Mouse (Mus musculus) 3T3-L1 (cell line): Measurements from ENCODE around the gene Trafd1.
"Not testable (repeated sequence)": the region's sequence is repeated elsewhere in the genome, so short reads cannot be mapped to it uniquely, and the experiment has no call there.

Experiments
- DNase-seq: peaks from one replicate; pipeline ENCODE4 v3.0.0-alpha.2; 2015; ENCODE audit warnings: low read depth, low spot score

Trafd1 gene

GRCm38 (mm10) chr5:121331731-121332130 lies 53.7 kb downstream of the Trafd1 start:
- DNase-seq = no peak

DNA sequence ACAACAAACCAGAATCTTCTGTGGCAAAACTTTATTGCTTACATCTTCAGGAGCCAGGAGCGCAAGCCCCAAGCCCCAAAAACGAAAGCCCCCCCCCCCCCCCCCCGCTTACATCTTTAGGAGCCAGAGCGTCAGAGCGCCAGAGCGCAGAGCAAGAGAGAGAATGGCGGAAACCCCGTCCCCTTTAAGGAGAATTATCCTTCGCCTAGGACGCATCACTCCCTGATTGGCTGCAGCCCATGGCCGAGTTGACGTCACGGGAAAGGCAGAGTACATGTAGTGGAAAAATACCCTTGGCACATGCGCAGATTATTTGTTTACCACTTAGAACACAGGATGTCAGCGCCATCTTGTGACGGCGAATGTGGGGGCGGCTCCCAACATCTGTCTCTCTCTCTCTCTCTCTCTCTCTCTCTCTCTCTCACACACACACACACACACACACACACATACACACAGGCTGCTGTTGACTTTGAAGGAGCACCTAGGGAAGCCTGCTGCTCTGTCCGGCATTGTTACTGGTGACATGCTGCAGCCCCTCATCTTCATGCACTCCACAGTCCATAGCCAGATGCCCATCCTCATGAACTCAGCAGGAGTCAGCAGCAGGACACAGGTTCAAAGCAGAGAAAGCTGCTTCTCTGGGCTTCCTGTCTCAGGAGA lies 55.1 kb downstream of the Trafd1 start:
- not testable (repeated sequence) for DNase-seq

DNA sequence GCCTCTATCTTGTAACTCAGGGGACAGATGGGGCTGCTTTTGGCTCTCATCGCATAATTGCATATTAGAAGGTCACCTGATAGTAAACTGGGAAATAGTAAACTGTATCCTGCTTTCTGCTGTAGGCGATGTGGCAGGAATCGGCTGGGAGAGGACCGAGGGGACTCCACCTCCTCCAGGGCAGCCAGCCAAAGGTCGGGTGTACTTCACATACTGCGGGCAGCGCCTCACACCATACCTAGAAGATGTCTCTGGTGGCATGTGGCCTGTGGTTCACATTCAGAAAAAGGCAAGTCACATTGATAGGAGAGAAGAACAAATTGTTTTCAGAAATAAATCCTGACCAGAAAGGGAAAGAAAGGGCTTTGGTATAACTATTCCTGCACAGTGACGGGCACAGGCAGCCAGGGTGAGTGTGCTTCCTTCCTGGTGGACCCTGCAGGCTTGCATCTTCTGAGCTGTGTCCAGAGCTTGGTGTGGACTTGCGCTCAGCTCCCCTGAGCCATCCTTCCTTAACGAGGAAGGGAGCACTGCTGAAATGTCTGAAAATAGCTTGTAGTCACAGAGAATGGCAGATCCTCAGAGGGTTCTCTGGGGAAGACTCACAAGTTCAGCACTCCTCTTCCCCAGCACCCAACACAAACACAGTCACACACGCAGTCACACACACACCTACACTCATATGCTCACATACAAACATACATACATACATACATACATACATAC lies 55.9 kb downstream of the Trafd1 start:
- no peak for DNase-seq

DNA sequence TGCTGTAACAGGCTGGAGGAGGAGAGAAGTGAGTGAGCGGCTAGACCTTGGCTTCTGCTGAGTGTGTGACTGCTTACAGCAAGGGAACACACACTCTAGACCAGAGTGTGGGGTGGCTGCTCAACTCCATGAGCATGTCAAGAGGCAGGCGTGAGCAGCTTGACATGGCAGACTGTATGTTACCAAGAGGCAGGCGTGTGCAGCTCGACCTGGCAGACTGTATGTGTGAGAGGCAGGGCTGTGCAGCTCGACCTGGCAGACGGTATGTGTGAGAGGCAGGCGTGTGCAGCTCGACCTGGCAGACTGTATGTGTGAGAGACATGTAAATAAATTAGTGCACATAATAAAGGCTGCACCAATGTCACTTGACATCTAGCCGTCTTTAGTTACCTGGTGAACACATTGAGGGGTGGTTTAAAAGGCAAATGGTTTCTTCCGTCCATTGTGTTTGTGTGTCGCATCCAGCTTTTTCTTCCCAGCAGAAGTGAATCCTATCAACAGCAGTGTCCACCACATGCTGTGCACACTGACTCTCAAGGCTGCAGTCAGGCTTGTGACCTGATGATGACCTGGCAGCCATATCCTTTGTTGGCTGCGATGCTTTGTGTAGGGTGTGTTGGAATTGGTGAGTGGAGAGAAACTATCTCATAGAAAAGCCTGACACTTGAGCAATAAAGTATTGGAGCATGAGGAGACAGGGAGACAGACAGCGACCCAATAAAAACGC lies 59.2 kb downstream of the Trafd1 start:
- DNase-seq = no peak
